Mouse (Mus musculus): ENCODE data around the gene B3galt5.

GRCm38 (mm10) chr16:96339570-96339969, 104.0 kb downstream of the B3galt5 start:
- no peak for TF ChIP-seq POLR2A (IDR thresholded peaks at IDR 0.05; ENCODE audit: extremely low read depth, insufficient read depth, low read length)
- TF ChIP-seq CTCF (IDR thresholded peaks at IDR 0.05; ENCODE audit: extremely low read depth, insufficient read depth, low read length) = no peak
